Mouse (Mus musculus) intestine, postnatal 0 days (tissue): ENCODE data around the gene Rangap1. TPM values are rescaled to one million over a fixed set of nuclear protein-coding genes. Genes with fewer than 3 reads are reported as not detected.
A peak's percentile ranks its signal among the peaks of the same experiment; 100 is the strongest.

ENCODE experiments used
- ATAC-seq: fragments of 200-750 bp; cut with Nextera tagmentation; 2 replicates; pipeline ENCODE4 v1.8.0; 2017; ENCODE audit warnings: mild to moderate bottlenecking, moderate TSS enrichment, moderate library complexity
- H3K27ac ChIP-seq: fragments of 300-500 bp; sonication (generic); 2 replicates; pipeline ENCODE4 v1.5.1; 2014; ENCODE audit warnings: mild to moderate bottlenecking, low read depth, low read length, moderate library complexity
- H3K27me3 ChIP-seq: fragments of 300-500 bp; sonication (generic); replicated peaks from 2 replicates; pipeline ENCODE4 v1.6.1; 2014; ENCODE audit warnings: low read length, mixed read lengths; ENCODE audit not compliant: control insufficient read depth, insufficient read depth
- H3K36me3 ChIP-seq: fragments of 300-500 bp; sonication (generic); 2 replicates; pipeline ENCODE4 v1.6.1; 2014; ENCODE audit warnings: mild to moderate bottlenecking, moderate library complexity; ENCODE audit not compliant: control insufficient read depth, insufficient read depth
- H3K4me1 ChIP-seq: fragments of 300-500 bp; sonication (generic); replicated peaks from 2 replicates; pipeline ENCODE4 v1.6.1; 2014; ENCODE audit warnings: antibody characterized with exemption, low read length, mixed read lengths; ENCODE audit not compliant: control insufficient read depth, insufficient read depth
- H3K4me2 ChIP-seq: fragments of 300-500 bp; sonication (generic); replicated peaks from 2 replicates; pipeline ENCODE4 v1.6.1; 2014; ENCODE audit warnings: low read depth, mild to moderate bottlenecking, moderate library complexity
- H3K4me3 ChIP-seq: fragments of 300-500 bp; sonication (generic); 2 replicates; pipeline ENCODE4 v1.5.1; 2014; ENCODE audit warnings: low read depth, low read length
- H3K9ac ChIP-seq: fragments of 300-500 bp; sonication (generic); 2 replicates; pipeline ENCODE4 v1.6.1; 2014; ENCODE audit warnings: mild to moderate bottlenecking, low read depth, low read length
- H3K9me3 ChIP-seq: fragments of 300-500 bp; sonication (generic); 2 replicates; pipeline ENCODE4 v1.6.1; 2016; ENCODE audit warnings: mixed run types; ENCODE audit not compliant: control insufficient read depth
- CTCF ChIP-seq: sonication (generic); IDR thresholded peaks from 2 replicates; pipeline ENCODE4 v1.5.1; 2016; ENCODE audit warnings: low read depth, mild to moderate bottlenecking, control low read depth, antibody characterized with exemption, moderate library complexity
- WGBS: fragments of 180-500 bp; shearing (Covaris S2); extraction: QIAGEN DNeasy Blood & Tissue Kit; methylation state at CpG from one replicate; pipeline ENCODE4 v1.1.7; 2014; 5-methylcytosine and 5-hydroxymethylcytosine counted together
- polyA plus RNA-seq: library from polyadenylated mRNA; unstranded; fragments of >200 nt; fragmentation: Nextera tagmentation; extraction: Ambion mirVana; gene quantifications from 2 replicates; pipeline ENCODE4 v1.2.1, GENCODE M21; 2015

Rangap1 gene
- polyA plus RNA-seq, 1 experiment from 2014 or later: 21.9 TPM

DNA sequence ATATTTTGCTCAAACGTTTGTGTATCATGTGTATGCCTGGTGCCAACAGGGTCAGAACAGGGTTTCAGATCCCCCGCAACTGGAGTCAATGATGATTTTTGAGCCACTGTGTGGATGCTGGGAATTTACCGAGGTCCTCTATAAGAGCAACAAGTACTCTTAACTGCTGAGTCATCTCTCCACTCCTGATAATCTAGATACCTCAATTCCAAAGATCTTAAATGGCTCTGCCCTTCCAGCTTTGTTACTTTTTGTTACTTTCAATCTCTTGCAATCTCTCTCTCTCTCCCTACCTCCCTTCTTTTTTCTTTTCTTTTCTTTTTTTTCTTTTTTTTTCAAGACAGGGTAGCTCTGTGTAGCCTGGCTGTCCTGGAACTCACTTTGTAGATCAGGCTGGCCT is 10.3 kb downstream of the Rangap1 start:
- WGBS: 54% methylated on average over 3 of the region's 3 CpGs
- no peak for ATAC-seq
- no peaks in the 10 kb centered on the region for H3K9me3 ChIP-seq
- H3K4me2 ChIP-seq: no peak overlapping the region
- no peak overlapping the region for H3K27ac ChIP-seq
- 0 out of 2 replicates have a peak, but pooled peaks cover 4% of the 10 kb centered on the region for H3K27me3 ChIP-seq
- H3K4me3 ChIP-seq: no peak overlapping the region
- no peak overlapping the region for H3K9ac ChIP-seq
- TF ChIP-seq CTCF: no peak
- no peaks in the 10 kb centered on the region for H3K36me3 ChIP-seq
- H3K4me1 ChIP-seq: no peaks in the 10 kb centered on the region

DNA sequence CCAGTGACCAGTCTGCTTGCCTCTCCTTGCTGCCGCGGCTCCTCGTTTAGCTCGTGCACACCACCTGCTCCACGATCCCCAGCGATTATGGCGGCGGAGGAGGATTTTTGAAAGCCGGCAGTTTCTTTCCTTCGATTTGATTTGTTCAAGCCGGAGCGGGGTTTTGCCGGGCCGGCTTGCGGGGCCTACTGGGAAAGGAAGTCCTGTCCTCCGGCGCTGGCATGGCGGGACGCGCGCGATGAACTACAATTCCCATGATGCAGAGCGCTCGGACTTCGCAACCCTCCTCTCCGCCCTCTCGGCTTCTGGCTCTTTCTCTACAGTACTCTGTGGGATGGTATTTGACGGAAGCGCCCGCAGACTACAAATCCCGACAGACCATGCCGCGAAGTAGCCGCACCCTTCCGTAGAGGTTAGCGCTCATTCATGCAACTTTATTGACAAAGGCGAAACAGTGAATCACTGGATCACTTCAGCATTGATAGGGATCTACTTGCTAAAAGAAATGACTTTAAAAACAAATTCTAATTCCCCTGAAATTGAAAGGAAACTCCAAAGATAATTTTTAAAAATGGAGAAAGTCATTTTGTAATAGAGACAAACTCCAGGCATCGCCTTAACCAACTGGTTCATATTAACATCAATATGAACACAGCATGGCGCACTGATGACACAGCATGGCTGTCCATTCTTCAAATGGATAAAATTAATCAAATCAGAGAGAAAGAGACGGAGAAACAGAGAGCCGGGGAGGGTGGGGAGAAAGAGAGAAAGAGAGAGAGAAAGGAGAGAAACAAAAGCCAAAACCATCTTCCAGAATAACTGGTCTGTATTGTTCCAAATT is 15.3 kb downstream of the Rangap1 start:
- H3K4me2 ChIP-seq: peak overlapping the region; percentile 96
- H3K4me3 ChIP-seq: peak overlapping the region; percentile 84
- peak overlapping the region; percentile 69 for H3K9ac ChIP-seq
- peak overlapping the region; percentile 57 for H3K27ac ChIP-seq
- no peaks in the 10 kb centered on the region for H3K4me1 ChIP-seq
- TF ChIP-seq CTCF: 0 out of 2 replicates have a peak, but pooled peaks have one; percentile 1
- 5% methylated on average over 41 of the region's 41 CpGs for WGBS
- no peaks in the 10 kb centered on the region for H3K27me3 ChIP-seq
- no peaks in the 10 kb centered on the region for H3K9me3 ChIP-seq
- 0 out of 2 replicates have a peak, but pooled peaks cover 3% of the 10 kb centered on the region for H3K36me3 ChIP-seq
- peak; percentile 97 for ATAC-seq

DNA sequence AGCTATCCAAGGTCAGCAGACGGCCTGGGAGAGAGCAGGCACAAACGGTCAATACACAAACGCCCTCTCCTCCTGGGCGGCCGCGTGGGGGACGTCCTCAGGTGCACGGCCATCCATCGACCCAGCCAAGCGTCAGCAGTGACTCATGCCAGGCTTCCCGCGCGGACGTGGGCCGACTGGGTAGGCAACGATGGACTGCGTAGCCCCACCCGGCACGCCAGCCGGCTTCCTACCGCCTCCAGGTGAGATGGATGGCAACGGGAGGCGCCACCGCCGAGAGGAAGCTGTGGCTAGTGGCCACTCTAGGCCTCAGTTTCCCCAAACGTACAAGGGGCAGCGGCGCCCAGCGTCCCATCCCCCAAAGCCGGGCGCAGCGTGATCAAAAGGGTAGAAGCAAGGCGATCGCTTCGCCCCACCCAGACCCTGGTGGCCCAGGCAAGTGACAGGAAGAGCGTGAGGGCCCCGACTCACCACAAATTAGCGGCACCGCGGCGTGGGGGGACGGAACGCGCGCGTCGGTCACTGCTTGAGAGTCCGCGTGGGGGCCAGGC is 16.0 kb downstream of the Rangap1 start:
- 0 out of 2 replicates have a peak, but pooled peaks have one; percentile 8 for TF ChIP-seq CTCF
- Histone ChIP-seq H3K4me3 (peak overlapping the region; percentile 84), H3K27me3 (no peaks in the 10 kb centered on the region), H3K9ac (peak overlapping the region; percentile 69), H3K36me3 (peaks cover 4% of the 10 kb centered on the region; the same call in 1 of the 2 replicates), H3K4me1 (no peaks in the 10 kb centered on the region), H3K27ac (peak overlapping the region; percentile 57), H3K9me3 (no peaks in the 10 kb centered on the region), H3K4me2 (peak overlapping the region; percentile 96)
- ATAC-seq: peak; percentile 48
- WGBS: 0% methylated on average over 49 of the region's 49 CpGs

DNA sequence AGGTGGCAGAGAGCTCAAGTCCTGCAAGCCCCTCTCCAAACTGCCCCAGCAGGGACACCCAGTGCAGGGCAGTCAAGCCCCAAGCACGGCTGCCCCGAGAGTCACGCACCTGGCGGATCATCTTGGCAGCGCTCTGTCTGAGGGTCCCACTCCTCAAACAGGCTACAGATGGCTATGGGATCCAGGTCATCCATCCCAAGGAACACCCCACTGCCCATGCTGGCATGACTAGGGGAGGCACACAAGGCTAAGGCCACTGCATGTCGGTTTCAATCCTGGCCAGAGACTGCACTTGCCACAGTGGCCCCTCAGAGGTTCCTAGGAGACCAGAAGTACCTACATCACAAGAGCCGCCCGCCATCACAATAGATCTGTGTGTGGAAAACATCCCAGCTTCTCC is 19.4 kb downstream of the Rangap1 start:
- no peaks in the 10 kb centered on the region for H3K9me3 ChIP-seq
- 94% methylated on average over 8 of the region's 8 CpGs for WGBS
- ATAC-seq: no peak
- no peak overlapping the region for H3K27ac ChIP-seq
- no peaks in the 10 kb centered on the region for H3K4me1 ChIP-seq
- no peak overlapping the region for H3K4me2 ChIP-seq
- peaks cover 33% of the 10 kb centered on the region for H3K36me3 ChIP-seq
- H3K9ac ChIP-seq: no peak overlapping the region
- H3K27me3 ChIP-seq: no peaks in the 10 kb centered on the region
- TF ChIP-seq CTCF: no peak
- no peak overlapping the region for H3K4me3 ChIP-seq

DNA sequence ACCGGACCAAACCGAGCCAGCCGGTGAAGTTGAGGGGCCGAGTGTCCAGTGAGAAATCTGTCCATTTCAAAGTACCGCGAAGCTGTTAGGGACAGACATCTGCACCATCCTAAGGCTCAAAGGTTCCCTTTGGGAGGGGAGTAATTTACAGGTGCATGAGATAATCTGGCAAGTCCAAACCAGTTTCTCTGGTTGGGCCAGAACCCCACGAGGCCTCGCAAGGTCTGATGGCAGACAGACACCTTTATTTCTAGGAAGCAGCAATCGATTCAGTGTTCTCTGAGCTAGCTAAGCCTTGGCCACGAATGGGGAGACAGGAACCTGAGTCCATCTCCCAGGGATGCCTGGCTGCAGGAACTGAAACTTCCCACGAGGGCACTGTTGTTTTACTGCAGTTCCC is 21.7 kb downstream of the Rangap1 start:
- no peak overlapping the region for H3K4me2 ChIP-seq
- H3K27ac ChIP-seq: no peak overlapping the region
- ATAC-seq: peak; percentile 85
- H3K4me1 ChIP-seq: no peaks in the 10 kb centered on the region
- H3K9ac ChIP-seq: no peak overlapping the region
- H3K4me3 ChIP-seq: no peak overlapping the region
- 42% methylated on average over 11 of the region's 11 CpGs for WGBS
- no peaks in the 10 kb centered on the region for H3K27me3 ChIP-seq
- no peaks in the 10 kb centered on the region for H3K9me3 ChIP-seq
- TF ChIP-seq CTCF: no peak
- H3K36me3 ChIP-seq: peaks cover 55% of the 10 kb centered on the region

DNA sequence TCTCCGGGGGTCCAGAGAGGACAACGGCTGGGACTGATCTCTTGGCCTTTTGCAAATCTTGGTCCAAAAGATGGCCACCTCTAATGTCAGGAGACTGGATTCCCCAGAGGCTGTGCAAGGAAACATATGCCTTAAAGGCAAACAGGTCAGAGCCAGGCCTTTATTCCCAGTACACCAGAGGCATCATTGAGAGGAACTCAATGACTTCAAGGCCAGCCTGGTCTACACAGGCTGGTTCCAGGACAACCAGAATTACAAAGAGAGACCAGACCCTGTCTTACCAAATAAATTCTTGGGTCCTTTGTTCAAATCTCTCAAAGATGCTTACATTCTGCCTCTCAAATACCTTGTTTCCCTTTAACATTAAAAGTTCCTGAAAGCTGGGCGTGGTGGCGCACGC is 23.0 kb downstream of the Rangap1 start:
- peaks cover 66% of the 10 kb centered on the region for H3K36me3 ChIP-seq
- no peaks in the 10 kb centered on the region for H3K4me1 ChIP-seq
- H3K27me3 ChIP-seq: no peaks in the 10 kb centered on the region
- no peak overlapping the region for H3K4me2 ChIP-seq
- no peaks in the 10 kb centered on the region for H3K9me3 ChIP-seq
- TF ChIP-seq CTCF: no peak
- no peak overlapping the region for H3K27ac ChIP-seq
- H3K9ac ChIP-seq: no peak overlapping the region
- no peak overlapping the region for H3K4me3 ChIP-seq
- 81% methylated on average over 5 of the region's 5 CpGs for WGBS
- ATAC-seq: no peak
